Mouse (Mus musculus) heart, embryonic 16.5 days (tissue): ENCODE results near the gene Crebl2. TPM values are rescaled to one million over a fixed set of nuclear protein-coding genes. Genes with fewer than 3 reads are reported as not detected.

Source experiments
- ATAC-seq: fragments of 200-750 bp; cut with Nextera tagmentation; replicated peaks from 2 replicates; pipeline ENCODE4 v1.8.0; 2017; ENCODE audit warnings: moderate number of reproducible peaks; ENCODE audit not compliant: insufficient read depth, low FRiP score; ENCODE audit errors: extremely low read depth
- H3K27ac ChIP-seq: fragments of 300-500 bp; sonication (generic); 2 replicates; pipeline ENCODE4 v1.5.1; 2014; ENCODE audit warnings: mild to moderate bottlenecking, low read length, control low read depth, moderate library complexity
- H3K27me3 ChIP-seq: fragments of 300-500 bp; sonication (generic); 2 replicates; pipeline ENCODE4 v1.6.1; 2014; ENCODE audit warnings: low read length, mixed read lengths; ENCODE audit not compliant: control insufficient read depth, insufficient read depth
- H3K36me3 ChIP-seq: fragments of 300-500 bp; sonication (generic); 2 replicates; pipeline ENCODE4 v1.6.1; 2014; ENCODE audit not compliant: control insufficient read depth, insufficient read depth
- H3K4me1 ChIP-seq: fragments of 300-500 bp; sonication (generic); 2 replicates; pipeline ENCODE4 v1.6.1; 2014; ENCODE audit warnings: low read length, mixed read lengths; ENCODE audit not compliant: control insufficient read depth, insufficient read depth
- H3K4me2 ChIP-seq: fragments of 300-500 bp; sonication (generic); 2 replicates; pipeline ENCODE4 v1.6.1; 2014; ENCODE audit warnings: low read depth, mild to moderate bottlenecking, control low read depth, low read length
- H3K4me3 ChIP-seq: fragments of 300-500 bp; sonication (generic); 2 replicates; pipeline ENCODE4 v1.5.1; 2014; ENCODE audit warnings: mild to moderate bottlenecking, control low read depth, low read length
- H3K9ac ChIP-seq: fragments of 300-500 bp; sonication (generic); 2 replicates; pipeline ENCODE4 v1.6.1; 2014; ENCODE audit warnings: low read length, control low read depth
- H3K9me3 ChIP-seq: fragments of 300-500 bp; sonication (generic); replicated peaks from 2 replicates; pipeline ENCODE4 v1.6.1; 2016; ENCODE audit warnings: low read length; ENCODE audit not compliant: control insufficient read depth
- WGBS: fragments of 180-500 bp; shearing (Covaris S2); extraction: QIAGEN DNeasy Blood & Tissue Kit; methylation state at CpG from one replicate; pipeline ENCODE4 v1.1.7; 2014; 5-methylcytosine and 5-hydroxymethylcytosine counted together
- polyA plus RNA-seq: library from polyadenylated mRNA; unstranded; fragments of >200 nt; fragmentation: Nextera tagmentation; extraction: Ambion mirVana; gene quantifications from 2 replicates; pipeline ENCODE4 v1.2.1, GENCODE M21; 2015

Crebl2 gene
- polyA plus RNA-seq, 1 experiment from 2014 or later = 2.6 TPM

DNA sequence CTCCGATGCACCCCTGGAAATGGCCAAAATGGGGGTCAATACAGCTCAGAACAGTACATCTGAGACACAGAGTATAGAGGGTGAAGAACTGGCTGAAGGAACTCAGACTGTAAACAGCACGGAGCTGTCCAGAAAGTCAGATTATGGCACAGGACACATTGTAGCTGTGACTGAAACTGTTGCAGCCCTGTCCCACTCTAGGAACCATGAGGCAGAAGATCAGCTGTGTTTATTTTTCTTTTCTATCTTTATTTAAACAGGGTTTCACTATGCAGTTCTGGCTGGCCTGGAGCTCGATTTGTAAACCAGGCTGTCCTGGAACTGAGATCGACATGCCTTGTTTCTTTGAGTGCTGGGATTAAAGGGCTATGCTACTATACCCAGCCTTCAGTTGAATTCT, 30.3 kb downstream of the Crebl2 start:
- Histone ChIP-seq H3K9ac (no peak overlapping the region), H3K4me1 (peaks cover 5% of the 10 kb centered on the region; the same call in 1 of the 2 replicates), H3K36me3 (no peaks in the 10 kb centered on the region), H3K9me3 (no peaks in the 10 kb centered on the region), H3K4me2 (no peak overlapping the region), H3K27ac (no peak overlapping the region), H3K27me3 (no peaks in the 10 kb centered on the region), H3K4me3 (no peak overlapping the region)
- WGBS = 60% methylated on average over 4 of the region's 4 CpGs
- ATAC-seq = 0 out of 2 replicates have a peak, but pooled peaks have one; percentile 16

DNA sequence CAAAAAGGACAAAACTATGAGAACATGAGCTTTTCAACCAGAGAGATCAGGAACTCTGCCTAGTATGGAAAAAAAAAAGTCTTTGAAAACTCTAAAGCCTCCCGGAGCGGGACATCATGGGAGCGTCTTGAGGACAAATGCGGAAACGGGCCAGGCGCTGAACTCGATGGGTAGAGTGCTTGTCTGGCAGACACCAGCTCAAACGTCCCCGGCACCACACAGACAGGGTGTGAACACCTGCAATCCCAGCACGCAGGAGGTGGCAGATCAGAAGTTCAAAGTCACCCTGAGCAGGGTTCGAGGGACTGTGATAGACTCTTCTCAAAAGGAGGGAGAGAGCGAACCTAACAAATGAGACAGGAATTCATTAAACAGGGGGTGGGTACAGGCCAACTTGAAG, 31.4 kb downstream of the Crebl2 start:
- ATAC-seq = no peak
- Histone ChIP-seq H3K27ac (no peak overlapping the region), H3K9ac (no peak overlapping the region), H3K36me3 (no peaks in the 10 kb centered on the region), H3K9me3 (no peaks in the 10 kb centered on the region), H3K27me3 (no peaks in the 10 kb centered on the region), H3K4me2 (no peak overlapping the region), H3K4me1 (peaks cover 5% of the 10 kb centered on the region; the same call in 1 of the 2 replicates), H3K4me3 (no peak overlapping the region)
- WGBS = 79% methylated on average over 12 of the region's 12 CpGs

DNA sequence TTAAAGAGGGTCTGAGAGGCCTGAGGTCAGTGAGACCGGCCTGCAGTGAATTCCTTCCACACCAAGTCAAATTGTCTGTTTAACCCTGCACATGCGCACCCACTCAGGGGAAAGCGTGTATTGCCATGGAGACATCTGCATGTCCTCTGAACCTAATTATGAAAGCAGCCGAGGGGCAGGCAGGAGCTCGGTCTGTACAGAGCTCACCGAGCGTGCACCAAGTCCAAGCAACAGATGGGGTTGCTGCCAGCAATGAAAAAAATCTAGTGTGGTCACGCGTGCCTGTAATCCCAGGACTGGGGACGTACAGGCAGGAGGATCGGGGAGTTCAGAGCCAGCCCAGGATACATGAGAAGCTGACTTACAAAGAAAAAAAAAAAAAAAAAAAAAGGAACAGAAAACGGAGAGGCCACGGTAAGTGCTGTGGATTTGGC, 32.7 kb downstream of the Crebl2 start:
- peak overlapping the region; percentile 50 for H3K4me2 ChIP-seq
- no peak overlapping the region for H3K27ac ChIP-seq
- H3K4me3 ChIP-seq = peak overlapping the region; percentile 18
- H3K9me3 ChIP-seq = no peaks in the 10 kb centered on the region
- no peak overlapping the region for H3K9ac ChIP-seq
- WGBS = 41% methylated on average over 13 of the region's 13 CpGs
- H3K4me1 ChIP-seq = peaks cover 5% of the 10 kb centered on the region; the same call in 1 of the 2 replicates
- H3K36me3 ChIP-seq = no peaks in the 10 kb centered on the region
- no peaks in the 10 kb centered on the region for H3K27me3 ChIP-seq
- ATAC-seq = 0 out of 2 replicates have a peak, but pooled peaks have one; percentile 25

DNA sequence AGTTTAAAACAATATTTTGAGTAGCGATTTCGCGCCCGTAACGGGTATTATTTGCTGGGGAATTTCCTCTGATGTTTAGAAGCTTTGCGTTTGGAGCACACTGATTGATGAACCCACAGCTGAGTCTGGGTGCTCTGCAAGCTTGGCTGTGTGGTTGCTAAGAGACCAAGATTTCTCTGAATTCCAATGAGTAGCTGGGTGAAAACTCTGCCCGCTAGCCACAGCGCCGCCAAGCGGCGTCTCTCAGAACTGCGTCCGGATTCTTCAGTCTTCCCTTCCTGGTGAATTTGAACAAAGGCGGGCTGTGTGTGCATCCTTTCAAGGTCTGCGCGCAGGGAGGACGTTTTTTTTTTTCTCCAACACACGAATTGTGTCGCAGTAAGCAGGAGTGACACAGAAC, 33.2 kb downstream of the Crebl2 start:
- ATAC-seq = peak; percentile 70
- no peak overlapping the region for H3K9ac ChIP-seq
- H3K4me2 ChIP-seq = peak overlapping the region; percentile 50
- peaks cover 5% of the 10 kb centered on the region; the same call in 1 of the 2 replicates for H3K4me1 ChIP-seq
- no peaks in the 10 kb centered on the region for H3K9me3 ChIP-seq
- 3% methylated on average over 19 of the region's 19 CpGs for WGBS
- H3K36me3 ChIP-seq = no peaks in the 10 kb centered on the region
- H3K4me3 ChIP-seq = peak overlapping the region; percentile 18
- no peak overlapping the region for H3K27ac ChIP-seq
- H3K27me3 ChIP-seq = no peaks in the 10 kb centered on the region

DNA sequence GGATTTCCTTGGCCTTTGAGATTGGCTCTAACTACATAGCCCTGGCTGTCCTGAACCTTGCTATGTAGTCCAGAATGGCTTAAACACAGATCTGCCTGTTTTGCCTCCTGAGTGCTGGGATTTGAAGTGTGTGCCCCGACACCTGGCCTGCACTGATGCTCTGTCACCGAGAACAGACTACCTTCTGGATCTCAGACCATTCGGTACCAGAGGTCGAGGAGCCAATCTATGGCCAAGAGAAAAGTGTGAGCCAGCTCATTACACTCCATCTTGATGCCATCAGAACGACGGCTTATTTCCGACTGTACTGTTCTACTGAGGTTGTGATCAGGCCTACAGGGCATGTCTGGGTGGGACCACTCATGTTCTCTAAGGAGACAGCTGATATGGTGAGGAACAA, 36.2 kb downstream of the Crebl2 start:
- no peaks in the 10 kb centered on the region for H3K9me3 ChIP-seq
- no peak overlapping the region for H3K4me2 ChIP-seq
- no peaks in the 10 kb centered on the region for H3K27me3 ChIP-seq
- H3K36me3 ChIP-seq = peaks cover 12% of the 10 kb centered on the region
- H3K4me3 ChIP-seq = no peak overlapping the region
- WGBS = 89% methylated on average over 7 of the region's 7 CpGs
- no peak overlapping the region for H3K9ac ChIP-seq
- peaks cover 5% of the 10 kb centered on the region; the same call in 1 of the 2 replicates for H3K4me1 ChIP-seq
- no peak for ATAC-seq
- no peak overlapping the region for H3K27ac ChIP-seq

DNA sequence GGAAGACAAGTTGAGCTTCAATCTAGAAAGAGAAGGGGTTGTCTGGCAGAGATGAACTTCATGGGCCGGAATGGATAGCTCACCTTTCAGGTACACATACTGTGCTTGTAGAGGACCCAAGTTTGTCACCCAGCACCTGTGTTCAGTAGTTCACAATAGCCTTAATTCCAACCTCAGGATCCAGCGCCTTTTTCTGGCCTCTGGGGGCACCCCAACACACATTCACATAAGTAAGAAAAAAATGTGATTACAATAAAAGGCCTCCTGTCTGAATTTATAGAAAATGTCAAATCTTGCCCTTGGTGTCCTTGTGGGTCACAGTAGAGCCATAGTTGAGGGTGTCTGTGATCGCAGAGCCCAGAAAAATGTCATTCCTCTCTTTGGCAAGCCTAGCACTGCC, 37.4 kb downstream of the Crebl2 start:
- 86% methylated on average over 3 of the region's 3 CpGs for WGBS
- Histone ChIP-seq H3K4me1 (peaks cover 5% of the 10 kb centered on the region; the same call in 1 of the 2 replicates), H3K9ac (no peak overlapping the region), H3K4me2 (no peak overlapping the region), H3K9me3 (no peaks in the 10 kb centered on the region), H3K36me3 (peaks cover 12% of the 10 kb centered on the region), H3K27ac (no peak overlapping the region), H3K4me3 (no peak overlapping the region), H3K27me3 (no peaks in the 10 kb centered on the region)
- no peak for ATAC-seq

DNA sequence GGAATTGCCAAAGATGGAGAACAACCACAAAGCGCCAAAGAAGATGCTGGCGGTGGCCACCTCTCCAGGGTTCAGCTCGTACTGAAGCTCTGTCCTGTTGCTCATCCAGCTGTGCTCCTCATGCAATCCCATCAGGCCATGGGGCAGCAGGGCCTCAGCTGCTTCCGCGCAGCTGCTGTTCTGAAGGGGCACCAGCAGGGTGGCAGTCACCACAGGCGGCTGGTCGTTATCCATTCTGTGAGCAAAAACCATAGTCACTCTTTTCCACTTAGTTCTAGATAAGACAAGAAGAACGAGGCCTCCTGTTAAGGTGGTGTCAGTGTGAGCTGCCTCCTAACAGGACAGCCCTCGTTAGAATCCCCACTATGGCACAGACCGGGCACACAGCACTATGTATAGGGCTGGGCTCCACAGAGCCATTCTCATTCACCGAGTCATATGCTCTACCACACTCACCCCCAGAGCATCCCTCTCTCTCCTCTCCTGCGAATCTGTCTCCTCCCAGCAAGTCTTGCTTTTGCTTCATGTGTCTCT, 40.3 kb downstream of the Crebl2 start:
- Histone ChIP-seq H3K9ac (no peak overlapping the region), H3K27ac (no peak overlapping the region), H3K4me3 (no peak overlapping the region), H3K9me3 (no peaks in the 10 kb centered on the region), H3K4me1 (no peaks in the 10 kb centered on the region), H3K27me3 (no peaks in the 10 kb centered on the region), H3K4me2 (no peak overlapping the region), H3K36me3 (peaks cover 12% of the 10 kb centered on the region)
- 75% methylated on average over 12 of the region's 12 CpGs for WGBS
- no peak for ATAC-seq

DNA sequence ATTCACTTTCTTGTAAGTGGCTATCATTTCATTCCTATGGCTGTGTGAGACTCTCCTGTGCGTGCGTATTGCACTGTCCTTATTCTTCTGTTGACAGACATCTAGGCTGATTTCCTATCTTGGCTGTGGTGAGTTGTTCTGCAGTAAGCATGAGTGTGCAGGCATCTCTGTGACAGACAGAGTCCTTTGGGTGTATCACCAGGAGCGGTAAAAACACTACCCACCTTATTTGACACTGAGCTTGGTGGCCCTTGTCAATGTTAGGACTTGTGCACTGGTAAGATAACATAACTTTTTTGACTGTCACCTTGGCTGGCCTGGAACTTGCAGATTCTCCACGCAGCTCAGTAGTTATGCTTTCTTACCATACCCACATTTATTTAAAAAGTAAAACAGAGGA, 40.9 kb downstream of the Crebl2 start:
- no peaks in the 10 kb centered on the region for H3K4me1 ChIP-seq
- 78% methylated on average over 4 of the region's 4 CpGs for WGBS
- H3K4me2 ChIP-seq = no peak overlapping the region
- peaks cover 12% of the 10 kb centered on the region for H3K36me3 ChIP-seq
- no peak overlapping the region for H3K4me3 ChIP-seq
- no peak overlapping the region for H3K27ac ChIP-seq
- no peak for ATAC-seq
- no peaks in the 10 kb centered on the region for H3K27me3 ChIP-seq
- no peaks in the 10 kb centered on the region for H3K9me3 ChIP-seq
- H3K9ac ChIP-seq = no peak overlapping the region

DNA sequence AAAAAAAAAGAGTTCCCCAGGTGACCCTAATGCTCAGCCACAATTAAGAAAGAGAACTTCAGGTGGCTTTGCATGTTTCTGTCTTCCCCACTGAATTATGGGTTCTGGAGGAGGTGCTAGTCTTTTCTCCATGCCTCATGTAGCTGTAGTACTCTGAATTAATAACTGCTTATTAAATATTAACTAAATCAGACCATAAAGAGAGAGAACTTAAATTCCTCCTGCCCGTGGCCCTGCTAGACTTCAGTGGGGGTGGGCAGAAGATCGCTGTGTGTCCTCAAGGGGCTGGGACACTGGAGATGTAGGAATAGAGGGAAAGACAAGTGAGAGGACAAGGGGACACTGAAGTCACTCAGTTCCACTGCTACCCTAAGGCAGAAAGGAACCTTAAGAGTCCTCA, 42.3 kb downstream of the Crebl2 start:
- no peak for ATAC-seq
- H3K4me2 ChIP-seq = no peak overlapping the region
- no peak overlapping the region for H3K27ac ChIP-seq
- no peaks in the 10 kb centered on the region for H3K27me3 ChIP-seq
- H3K9ac ChIP-seq = no peak overlapping the region
- H3K4me1 ChIP-seq = no peaks in the 10 kb centered on the region
- peaks cover 12% of the 10 kb centered on the region for H3K36me3 ChIP-seq
- no peak overlapping the region for H3K4me3 ChIP-seq
- WGBS = 92% methylated on average over 2 of the region's 2 CpGs
- no peaks in the 10 kb centered on the region for H3K9me3 ChIP-seq
